Mouse (Mus musculus) cerebellum, adult 11 months (tissue): ENCODE results near the gene Acaca.

Experiments
- DNase-seq: peaks from one replicate; pipeline ENCODE4 v3.0.0; 2022

Gene Acaca

DNA sequence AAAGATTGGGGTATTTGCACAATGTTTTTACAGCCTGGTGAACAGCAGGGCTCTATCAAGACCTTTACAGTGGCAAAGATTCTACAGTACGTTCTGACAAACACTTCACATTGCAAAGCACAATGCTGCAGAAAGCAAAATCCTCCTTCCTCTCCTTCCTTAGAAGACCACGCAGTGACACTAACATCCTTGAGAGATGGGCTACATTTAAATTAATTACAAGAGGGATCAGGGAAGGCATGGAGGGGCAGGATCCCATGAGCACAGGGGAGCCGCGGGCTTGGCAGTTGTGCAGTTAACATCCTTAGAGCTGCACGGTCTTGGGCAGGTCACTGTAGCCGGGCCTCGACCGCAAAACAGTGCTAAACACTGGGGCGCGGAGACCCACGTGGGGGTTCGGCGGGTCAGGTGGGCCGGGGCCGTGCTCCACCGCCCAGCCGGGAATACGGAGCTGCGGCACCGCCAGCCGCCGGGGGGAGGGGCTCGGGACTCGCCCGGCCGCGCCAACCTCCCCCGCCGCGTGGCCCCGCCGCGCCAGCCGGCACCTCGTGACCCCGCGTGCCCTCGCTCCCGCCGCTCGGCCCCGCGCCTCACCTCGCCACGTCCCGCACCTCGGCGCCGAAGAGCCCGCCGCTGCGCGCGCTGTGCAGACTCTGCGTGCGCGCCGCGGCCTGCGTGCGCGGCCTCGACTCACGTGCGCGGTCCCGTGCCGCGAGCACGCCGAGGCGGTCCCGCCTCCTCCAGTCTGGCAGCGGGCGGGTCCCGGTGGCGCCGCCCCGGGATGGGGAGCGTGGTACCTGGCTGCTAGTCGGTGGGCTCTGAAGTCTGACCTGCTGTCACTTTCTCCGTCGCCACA is at the start of gene Acaca, which contains the start of gene Tada2a:
Gene Acaca (plus strand): TSS at position 730 of the 856 bp plus-strand sequence.
Gene Tada2a (minus strand): TSS at position 658 of the 856 bp plus-strand sequence.
- peak; percentile 84 for DNase-seq

- no peak for DNase-seq
Measured at GRCm38 (mm10) chr11:84079887-84080286, 49.6 kb upstream of the Acaca start.

DNA sequence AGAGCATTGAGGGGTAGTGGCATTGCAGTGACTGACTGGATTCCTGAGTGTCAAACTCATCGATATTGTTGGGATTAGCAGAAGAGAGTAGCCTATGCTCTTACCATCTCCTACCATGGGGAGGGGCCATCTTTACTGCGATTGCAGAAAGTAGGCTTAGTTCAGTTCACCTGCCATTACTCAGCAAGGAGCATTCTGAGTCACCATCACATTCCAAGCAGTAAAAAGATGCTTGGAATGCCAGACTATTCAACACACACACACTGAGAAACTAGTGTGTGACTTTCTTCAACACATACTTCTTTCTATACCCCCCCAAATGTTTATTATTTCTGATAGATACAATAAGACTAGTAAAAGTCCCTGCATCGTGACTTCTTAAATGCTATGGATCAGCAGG is 49.1 kb upstream of the Acaca start:
- DNase-seq: no peak

DNA sequence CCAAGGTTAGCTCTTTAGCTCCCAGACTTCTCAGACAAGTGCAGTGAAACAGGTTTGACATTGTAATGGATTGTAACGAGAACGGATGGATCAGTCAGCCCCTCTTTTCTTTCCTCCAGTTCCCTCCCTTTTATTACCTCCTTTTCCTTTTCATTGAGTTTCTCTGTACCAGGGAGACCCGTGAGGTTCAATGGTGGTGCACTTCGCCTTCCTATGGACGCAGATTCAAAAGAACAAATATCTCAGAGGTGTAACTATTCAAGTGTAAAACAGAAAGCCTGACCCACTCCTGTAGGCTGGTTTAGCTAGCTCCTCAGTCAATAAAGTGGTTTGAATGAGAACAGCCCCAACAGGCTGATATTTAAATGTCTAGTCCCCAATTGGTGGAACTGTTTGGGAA is 47.6 kb upstream of the Acaca start:
- no peak for DNase-seq

GRCm38 (mm10) chr11:84090572-84090971 is 38.9 kb upstream of the Acaca start:
- no peak for DNase-seq

DNA sequence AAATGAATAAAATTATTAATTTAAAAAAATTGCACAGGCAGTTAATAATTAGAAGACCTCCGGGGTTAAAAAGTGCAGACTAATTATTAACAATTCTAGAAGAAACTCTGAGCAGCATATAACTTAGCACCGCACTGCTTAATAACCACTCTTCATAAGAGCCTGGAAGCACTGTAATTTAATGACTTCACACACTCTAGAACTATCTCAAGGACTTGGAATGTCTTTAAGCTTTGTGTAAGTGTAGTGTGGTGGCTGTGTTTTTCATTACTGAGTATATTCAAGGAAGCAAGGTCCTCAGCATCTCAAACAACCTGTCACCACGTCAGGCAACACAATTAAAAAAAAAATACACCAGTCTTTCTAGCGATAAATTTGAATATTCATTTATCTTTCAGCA is 34.4 kb upstream of the Acaca start:
- no peak for DNase-seq

- DNase-seq: no peak
Measured at GRCm38 (mm10) chr11:84097251-84097998, 32.0 kb upstream of the Acaca start.

DNA sequence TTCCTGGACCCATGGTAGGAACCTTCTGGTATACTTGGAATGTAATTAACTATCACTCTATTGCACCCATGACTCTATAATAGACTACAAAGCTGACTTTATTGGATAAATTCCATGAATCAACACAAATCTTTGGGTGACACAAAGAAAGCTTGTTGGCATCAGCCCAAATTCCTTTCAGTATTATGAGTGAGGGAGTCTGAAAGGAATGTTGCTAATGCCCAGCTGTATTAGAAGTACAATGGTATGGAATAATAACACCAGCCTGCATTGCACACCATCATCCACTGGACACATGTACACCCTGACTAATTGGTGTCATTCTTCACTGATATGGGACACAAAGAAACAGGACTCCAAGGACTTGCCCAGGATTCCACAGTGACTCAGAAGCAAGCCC is 28.3 kb upstream of the Acaca start:
- no peak for DNase-seq

DNA sequence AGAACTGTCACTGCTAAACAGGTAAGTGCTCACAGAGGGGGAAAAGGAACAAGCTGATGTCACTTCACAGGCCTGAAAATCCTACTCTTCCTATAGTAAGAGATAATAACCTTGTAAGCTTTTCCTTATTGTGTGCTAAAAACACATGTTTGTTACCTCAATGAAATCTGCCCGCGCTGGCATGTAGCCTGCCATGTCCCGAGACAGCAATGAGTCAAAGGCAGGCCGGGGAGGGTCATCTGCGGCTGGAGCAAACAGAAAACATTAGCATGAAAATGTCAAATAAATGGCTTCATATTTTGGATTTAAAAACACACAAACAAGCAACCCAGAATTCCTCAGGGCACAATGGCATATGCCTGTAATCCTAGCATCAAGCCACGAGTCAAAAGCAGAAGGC is 25.4 kb upstream of the Acaca start:
- DNase-seq: no peak

DNA sequence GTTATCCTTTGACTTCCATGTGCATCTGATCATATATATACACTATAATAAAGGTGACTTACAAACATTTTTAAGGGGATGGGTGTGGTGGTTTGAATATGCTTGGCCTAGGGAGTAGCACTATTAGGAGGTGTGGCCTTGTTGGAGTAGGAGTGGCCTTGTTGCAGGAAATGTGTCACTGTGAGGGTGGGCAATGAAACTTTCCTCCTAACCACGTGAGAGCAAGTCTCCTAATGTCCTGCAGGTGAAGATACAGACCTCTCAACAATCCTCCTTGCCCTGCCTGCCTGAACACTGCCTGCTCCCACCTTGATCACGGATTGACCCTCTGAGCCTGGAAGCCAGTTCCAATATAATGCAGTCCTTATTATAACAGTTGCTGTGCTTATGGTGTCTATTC is 22.3 kb upstream of the Acaca start:
- no peak for DNase-seq

- DNase-seq: no peak
Measured at GRCm38 (mm10) chr11:84113623-84114022, 15.8 kb upstream of the Acaca start.

- DNase-seq: peak; percentile 6
Measured at GRCm38 (mm10) chr11:84115646-84116045, 13.8 kb upstream of the Acaca start.

DNA sequence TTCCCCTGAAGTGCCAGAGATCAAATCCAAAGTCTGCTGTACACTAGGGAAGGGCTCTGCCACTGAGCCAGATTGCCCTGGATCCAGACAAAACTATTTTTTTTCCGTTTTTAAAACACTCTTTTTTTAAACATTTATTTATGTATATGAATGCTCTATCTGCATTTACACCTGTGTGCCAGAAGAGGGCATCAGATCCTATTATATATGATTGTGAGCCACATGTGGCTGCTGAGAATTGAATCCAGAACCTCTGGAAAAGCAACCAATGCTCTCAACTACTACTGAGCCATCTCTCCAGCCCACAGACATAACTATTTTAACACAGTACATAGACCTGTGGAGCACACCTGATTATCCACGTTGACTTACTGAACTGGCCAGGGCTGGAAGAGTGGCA is 13.3 kb upstream of the Acaca start:
- DNase-seq: no peak

DNA sequence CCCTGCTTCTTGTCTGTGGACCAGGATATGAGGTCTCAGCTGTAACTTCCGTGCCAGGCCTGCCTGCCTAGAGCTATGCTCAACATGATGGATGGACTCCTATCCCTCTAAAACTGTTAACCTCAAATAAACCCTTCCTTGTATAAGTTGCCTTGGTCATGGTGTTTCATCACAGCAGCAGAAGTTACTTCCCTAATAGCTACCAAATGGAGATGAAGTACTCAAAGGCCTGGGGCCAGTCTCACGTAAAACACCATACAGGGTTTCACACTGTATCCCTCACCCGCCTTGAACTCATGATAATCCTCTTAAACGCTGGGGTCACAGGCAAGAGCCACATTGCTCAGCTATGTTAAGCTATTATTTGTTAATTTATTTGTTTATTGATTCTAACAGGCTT is 12.0 kb upstream of the Acaca start:
- DNase-seq: no peak

GRCm38 (mm10) chr11:84121051-84121956 is 8.2 kb upstream of the Acaca start:
- DNase-seq: no peak

GRCm38 (mm10) chr11:84127977-84128376 is 1.5 kb upstream of the Acaca start:
- no peak for DNase-seq

- no peak for DNase-seq
Measured at GRCm38 (mm10) chr11:84129799-84130185, 320 bp downstream of the Acaca start.

GRCm38 (mm10) chr11:84134331-84134860 is 4.9 kb downstream of the Acaca start:
- DNase-seq: no peak

DNA sequence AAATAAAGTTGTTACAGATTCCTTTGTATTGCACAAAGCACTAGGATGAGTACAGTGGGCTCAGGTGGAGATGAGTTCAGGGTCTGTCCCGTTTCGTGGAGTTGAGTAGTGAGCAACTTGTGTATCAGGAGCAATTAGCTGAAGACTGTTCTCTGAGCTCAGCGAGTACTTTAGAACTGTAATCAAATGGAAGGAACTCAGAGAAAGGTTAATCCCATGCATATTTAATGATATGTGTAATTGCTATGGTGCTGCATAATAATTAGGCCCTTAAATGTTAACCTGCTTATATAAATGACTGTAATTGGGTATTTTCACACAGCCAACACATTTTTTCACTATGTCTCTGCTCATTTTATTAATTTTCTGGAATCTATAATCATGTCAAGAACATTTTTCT is 7.0 kb downstream of the Acaca start:
- DNase-seq: no peak

- peak; percentile 10 for DNase-seq
Measured at GRCm38 (mm10) chr11:84141752-84142151, 12.3 kb downstream of the Acaca start.

- no peak for DNase-seq
Measured at GRCm38 (mm10) chr11:84145201-84145798, 15.8 kb downstream of the Acaca start.

GRCm38 (mm10) chr11:84146081-84146480 is 16.6 kb downstream of the Acaca start:
- DNase-seq: no peak
